Mouse (Mus musculus) neural tube, embryonic 12.5 days (tissue): ENCODE results near the gene Fam131b. TPM values are rescaled to one million over a fixed set of nuclear protein-coding genes. Genes with fewer than 3 reads are reported as not detected.

Source experiments
- ATAC-seq: fragments of 200-750 bp; cut with Nextera tagmentation; 2 replicates; pipeline ENCODE4 v1.8.0; 2017; ENCODE audit warnings: low read depth, mild to moderate bottlenecking, moderate TSS enrichment, moderate library complexity; ENCODE audit not compliant: low FRiP score
- H3K27ac ChIP-seq: fragments of 300-500 bp; sonication (generic); 2 replicates; pipeline ENCODE4 v1.5.1; 2016
- H3K27me3 ChIP-seq: fragments of 300-500 bp; sonication (generic); replicated peaks from 2 replicates; pipeline ENCODE4 v1.6.1; 2016; ENCODE audit warnings: mild to moderate bottlenecking
- H3K36me3 ChIP-seq: fragments of 300-500 bp; sonication (generic); 2 replicates; pipeline ENCODE4 v1.6.1; 2016; ENCODE audit warnings: mild to moderate bottlenecking
- H3K4me1 ChIP-seq: fragments of 300-500 bp; sonication (generic); 2 replicates; pipeline ENCODE4 v1.6.1; 2016
- H3K4me2 ChIP-seq: fragments of 300-500 bp; sonication (generic); replicated peaks from 2 replicates; pipeline ENCODE4 v1.6.1; 2016; ENCODE audit warnings: mild to moderate bottlenecking
- H3K4me3 ChIP-seq: fragments of 300-500 bp; sonication (generic); 2 replicates; pipeline ENCODE4 v1.5.1; 2016
- H3K9ac ChIP-seq: fragments of 300-500 bp; sonication (generic); 2 replicates; pipeline ENCODE4 v1.6.1; 2016; ENCODE audit warnings: mild to moderate bottlenecking
- H3K9me3 ChIP-seq: fragments of 300-500 bp; sonication (generic); 2 replicates; pipeline ENCODE4 v1.6.1; 2016; ENCODE audit warnings: mild to moderate bottlenecking
- whole genome bisulfite sequencing: fragments of 180-500 bp; shearing (Covaris S2); methylation state at CpG from one replicate; pipeline ENCODE4 v1.1.7; 2016; 5-methylcytosine and 5-hydroxymethylcytosine counted together
- polyA plus RNA-seq: library from polyadenylated mRNA; unstranded; fragments of >200 nt; fragmentation: Nextera tagmentation; extraction: Ambion mirVana; gene quantifications from 2 replicates; pipeline ENCODE4 v1.2.1, GENCODE M21; 2016

Fam131b gene
- polyA plus RNA-seq, 1 experiment from 2014 or later, result 6.4 TPM

- no peak overlapping the region for H3K27ac ChIP-seq
- H3K9ac ChIP-seq, result no peak overlapping the region
- no peaks in the 10 kb centered on the region for H3K4me1 ChIP-seq
- peaks cover 57% of the 10 kb centered on the region for H3K36me3 ChIP-seq
- H3K9me3 ChIP-seq, result no peaks in the 10 kb centered on the region
- WGBS, result 43% methylated on average over 8 of the region's 8 CpGs
- no peak for ATAC-seq
- no peaks in the 10 kb centered on the region for H3K27me3 ChIP-seq
- H3K4me3 ChIP-seq, result no peak overlapping the region
- H3K4me2 ChIP-seq, result no peak overlapping the region
Measured at GRCm38 (mm10) chr6:42309816-42310378, 14.5 kb downstream of the Fam131b start.

DNA sequence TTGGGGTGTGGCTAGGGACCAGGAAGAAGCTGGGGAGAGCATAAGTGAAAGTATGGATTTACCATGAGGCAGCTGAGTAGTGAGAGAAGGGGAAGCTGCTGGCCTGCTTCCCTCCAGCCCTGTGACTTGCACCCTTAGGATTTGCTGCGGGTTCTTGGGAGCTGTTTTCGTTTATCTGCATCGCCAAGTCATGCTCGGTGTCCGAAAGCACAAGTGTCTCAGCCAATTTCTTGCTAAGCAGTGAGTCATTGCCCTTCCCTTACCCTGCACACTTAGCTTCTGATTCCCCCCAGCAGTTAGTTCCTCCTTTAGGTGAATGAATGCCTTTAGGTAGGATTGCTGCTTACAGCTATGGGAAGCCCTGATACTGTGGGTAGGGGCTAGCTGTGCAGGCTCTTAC lies 25.1 kb downstream of the Fam131b start:
- Histone ChIP-seq H3K36me3 (peaks cover 42% of the 10 kb centered on the region), H3K4me1 (no peaks in the 10 kb centered on the region), H3K27ac (no peak overlapping the region), H3K4me3 (no peak overlapping the region), H3K9me3 (no peaks in the 10 kb centered on the region), H3K4me2 (no peak overlapping the region), H3K9ac (no peak overlapping the region), H3K27me3 (no peaks in the 10 kb centered on the region)
- no peak for ATAC-seq
- 97% methylated on average over 5 of the region's 5 CpGs for WGBS

DNA sequence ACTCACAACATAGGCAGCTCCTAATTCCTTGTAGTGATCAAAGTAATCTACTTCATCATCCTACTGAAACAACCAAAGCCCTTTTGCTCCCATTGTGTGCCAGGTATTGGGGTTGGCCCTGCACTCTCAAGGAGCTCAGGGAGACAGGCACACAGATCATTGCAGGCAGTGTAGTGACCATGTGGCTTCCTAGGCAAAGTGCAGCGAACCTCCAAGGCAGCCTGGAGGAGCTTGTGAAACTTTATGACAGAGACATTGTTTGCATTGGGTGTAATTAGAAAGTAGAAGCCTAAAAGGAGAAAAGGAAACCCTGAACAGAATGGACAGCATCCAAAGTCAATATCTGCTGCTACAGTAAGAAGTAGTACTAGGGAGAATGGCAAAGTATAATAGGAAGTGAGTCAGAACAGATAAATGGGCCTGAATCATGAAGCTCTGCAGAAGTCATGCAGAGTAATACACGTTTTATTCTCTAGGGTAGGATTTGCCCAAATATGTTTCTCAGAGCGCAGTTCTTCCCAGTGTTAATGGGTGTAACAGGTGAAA lies 28.8 kb downstream of the Fam131b start:
- H3K4me1 ChIP-seq, result no peaks in the 10 kb centered on the region
- H3K27ac ChIP-seq, result no peak overlapping the region
- 67% methylated on average over 3 of the region's 3 CpGs for WGBS
- no peaks in the 10 kb centered on the region for H3K9me3 ChIP-seq
- no peak overlapping the region for H3K4me3 ChIP-seq
- no peak overlapping the region for H3K9ac ChIP-seq
- no peak overlapping the region for H3K4me2 ChIP-seq
- no peaks in the 10 kb centered on the region for H3K27me3 ChIP-seq
- peaks cover 59% of the 10 kb centered on the region for H3K36me3 ChIP-seq
- ATAC-seq, result no peak

DNA sequence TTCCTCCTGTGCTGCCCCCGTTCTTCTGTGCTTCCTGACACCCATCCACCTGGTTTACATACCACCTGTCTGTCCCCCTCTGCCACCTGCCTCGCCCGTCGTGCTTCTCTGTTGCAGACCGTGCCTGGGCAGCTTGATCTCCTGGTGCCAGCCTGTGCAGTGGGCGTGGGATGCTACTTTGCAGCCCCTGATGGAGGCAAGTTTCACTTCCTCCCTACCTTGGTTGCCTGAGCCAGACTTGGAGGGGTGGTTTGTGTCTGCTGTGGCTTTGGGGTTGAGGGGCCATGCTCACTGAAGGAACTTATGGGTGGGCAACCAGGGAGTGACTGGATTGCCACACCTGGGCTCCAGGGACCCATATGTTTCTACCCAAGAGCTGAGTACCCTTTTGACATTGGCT lies 31.1 kb downstream of the Fam131b start:
- WGBS, result 89% methylated on average over 6 of the region's 6 CpGs
- Histone ChIP-seq H3K9ac (no peak overlapping the region), H3K36me3 (peaks cover 53% of the 10 kb centered on the region), H3K27ac (no peak overlapping the region), H3K27me3 (no peaks in the 10 kb centered on the region), H3K4me2 (no peak overlapping the region), H3K4me1 (no peaks in the 10 kb centered on the region), H3K9me3 (no peaks in the 10 kb centered on the region), H3K4me3 (no peak overlapping the region)
- ATAC-seq, result no peak

GRCm38 (mm10) chr6:42287562-42287961 lies 36.9 kb downstream of the Fam131b start:
- no peak for ATAC-seq
- no peak overlapping the region for H3K9ac ChIP-seq
- no peaks in the 10 kb centered on the region for H3K4me1 ChIP-seq
- H3K9me3 ChIP-seq, result no peaks in the 10 kb centered on the region
- H3K4me2 ChIP-seq, result no peak overlapping the region
- H3K27me3 ChIP-seq, result no peaks in the 10 kb centered on the region
- H3K36me3 ChIP-seq, result peaks cover 61% of the 10 kb centered on the region
- H3K4me3 ChIP-seq, result no peak overlapping the region
- H3K27ac ChIP-seq, result no peak overlapping the region

GRCm38 (mm10) chr6:42286448-42286847 lies 38.0 kb downstream of the Fam131b start, which contains the start of gene Clcn1:
Gene Clcn1 (plus strand): TSS chr6:42286685.
- no peaks in the 10 kb centered on the region for H3K27me3 ChIP-seq
- no peak within 1 kb of the TSS for H3K27ac ChIP-seq
- H3K36me3 ChIP-seq, result peaks cover 68% of the 10 kb centered on the region
- H3K4me3 ChIP-seq, result no peak within 1 kb of the TSS
- H3K9me3 ChIP-seq, result no peaks in the 10 kb centered on the region
- no peak within 1 kb of the TSS for H3K9ac ChIP-seq
- H3K4me2 ChIP-seq, result no peak within 1 kb of the TSS
- no peaks in the 10 kb centered on the region for H3K4me1 ChIP-seq
- WGBS, result 88% methylated on average over 4 of the region's 5 CpGs
- no peak for ATAC-seq

GRCm38 (mm10) chr6:42282865-42283528 lies 41.4 kb downstream of the Fam131b start:
- Histone ChIP-seq H3K36me3 (peaks cover 75% of the 10 kb centered on the region), H3K9me3 (no peaks in the 10 kb centered on the region), H3K4me3 (no peak overlapping the region), H3K27me3 (no peaks in the 10 kb centered on the region), H3K4me2 (no peak overlapping the region), H3K9ac (no peak overlapping the region), H3K4me1 (no peaks in the 10 kb centered on the region), H3K27ac (no peak overlapping the region)
- peak; percentile 15; the same call in 1 of the 2 replicates for ATAC-seq
- 75% methylated on average over 5 of the region's 5 CpGs for WGBS

- H3K27ac ChIP-seq, result no peak overlapping the region
- H3K4me1 ChIP-seq, result no peaks in the 10 kb centered on the region
- no peaks in the 10 kb centered on the region for H3K9me3 ChIP-seq
- H3K36me3 ChIP-seq, result peaks cover 79% of the 10 kb centered on the region
- H3K9ac ChIP-seq, result no peak overlapping the region
- 84% methylated on average over 2 of the region's 2 CpGs for WGBS
- no peak overlapping the region for H3K4me3 ChIP-seq
- no peaks in the 10 kb centered on the region for H3K27me3 ChIP-seq
- no peak overlapping the region for H3K4me2 ChIP-seq
- ATAC-seq, result no peak
Measured at GRCm38 (mm10) chr6:42276151-42276550, 48.3 kb downstream of the Fam131b start.

GRCm38 (mm10) chr6:42270817-42271216 lies 53.6 kb downstream of the Fam131b start:
- Histone ChIP-seq H3K27me3 (no peaks in the 10 kb centered on the region), H3K36me3 (peaks cover 76% of the 10 kb centered on the region), H3K4me1 (peaks cover 8% of the 10 kb centered on the region), H3K9me3 (no peaks in the 10 kb centered on the region), H3K4me2 (no peak overlapping the region), H3K4me3 (no peak overlapping the region), H3K27ac (no peak overlapping the region), H3K9ac (no peak overlapping the region)
- no peak for ATAC-seq

GRCm38 (mm10) chr6:42265391-42266330 lies 58.8 kb downstream of the Fam131b start:
- H3K4me1 ChIP-seq, result peaks cover 8% of the 10 kb centered on the region
- peak overlapping the region; percentile 84 for H3K4me2 ChIP-seq
- no peaks in the 10 kb centered on the region for H3K27me3 ChIP-seq
- H3K27ac ChIP-seq, result peak overlapping the region; percentile 80; the same call in 1 of the 2 replicates
- peak overlapping the region; percentile 92 for H3K9ac ChIP-seq
- H3K9me3 ChIP-seq, result no peaks in the 10 kb centered on the region
- WGBS, result under 1% methylated on average over 21 of the region's 21 CpGs
- H3K4me3 ChIP-seq, result peak overlapping the region; percentile 83
- peak; percentile 0; the same call in 1 of the 2 replicates for ATAC-seq
- H3K36me3 ChIP-seq, result peaks cover 36% of the 10 kb centered on the region
